Mouse (Mus musculus): ENCODE data around the gene Inafm2. TPM values are rescaled to one million over a fixed set of nuclear protein-coding genes. Genes with fewer than 3 reads are reported as not detected.

Inafm2 gene
- 25.1 TPM in 2 replicates for polyA plus RNA-seq (2016; fragmentation: Nextera tagmentation; extraction: Ambion mirVana)

DNA sequence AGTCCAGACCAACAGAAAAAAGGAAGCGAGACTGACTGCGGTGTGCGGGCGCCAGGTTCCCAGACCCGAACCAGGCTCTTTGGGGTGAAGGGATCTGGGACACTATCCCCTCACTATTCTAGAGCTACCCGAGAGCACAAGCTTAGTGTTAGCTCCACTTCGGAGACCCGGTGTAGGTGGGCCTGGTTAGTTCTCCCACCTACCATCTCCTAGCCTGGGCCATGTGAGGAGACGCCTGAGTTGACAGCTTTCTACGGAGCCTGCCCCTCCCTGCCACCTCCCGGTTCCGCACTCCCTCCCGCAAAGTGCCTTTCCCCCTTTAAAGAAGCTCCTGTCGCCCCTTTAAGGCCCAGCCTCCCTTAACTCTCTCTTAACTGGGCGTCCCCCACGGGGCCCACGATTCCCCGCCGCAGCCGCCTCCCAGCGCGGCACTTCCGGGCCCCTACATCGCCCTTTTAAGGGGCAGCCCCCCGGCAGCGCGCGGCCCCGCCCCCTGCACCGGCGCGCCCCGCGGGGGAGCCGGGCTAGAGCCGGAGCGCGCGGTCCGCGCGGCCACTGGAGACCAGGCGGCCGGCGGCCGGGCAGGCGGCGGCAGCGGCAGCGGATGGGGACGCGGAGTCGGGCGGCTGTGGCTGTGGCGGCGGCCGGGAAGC is at the start of gene Inafm2:
Gene Inafm2, plus strand, starts transcription at position 527 of the 653 bp plus-strand sequence.
- peak within 1 kb of the TSS; percentile 96 for H3K9ac ChIP-seq (replicated peaks)

GRCm38 (mm10) chr2:118696451-118697308 is 48.9 kb upstream of the Inafm2 start:
- Histone ChIP-seq H3K9me3 (no peaks in the 10 kb centered on the region), H3K9ac (replicated peaks) (no peak overlapping the region), H3K27ac (replicated peaks) (no peak overlapping the region), H3K27me3 (peaks cover 90% of the 10 kb centered on the region), H3K36me3 (no peaks in the 10 kb centered on the region), H3K4me3 (no peak overlapping the region), H3K4me1 (peaks cover 12% of the 10 kb centered on the region), H3K4me2 (replicated peaks) (no peak overlapping the region)
- ATAC-seq (ENCODE audit: low FRiP score, low read depth), result no peak
- 56% methylated on average over 21 of the region's 21 CpGs for WGBS

More for the DNA sequence above, at the start of gene Inafm2:
- H3K4me1 ChIP-seq, result peaks cover 48% of the 10 kb centered on the region
- no peaks in the 10 kb centered on the region for H3K9me3 ChIP-seq
- peak within 1 kb of the TSS; percentile 96 for H3K4me3 ChIP-seq
- no peaks in the 10 kb centered on the region for H3K36me3 ChIP-seq
- H3K4me2 ChIP-seq (replicated peaks), result peak within 1 kb of the TSS; percentile 96
- peak within 1 kb of the TSS; percentile 65 for H3K27ac ChIP-seq (replicated peaks)
- H3K27me3 ChIP-seq, result peaks cover 27% of the 10 kb centered on the region
- under 1% methylated on average over 42 of the region's 57 CpGs for WGBS
- peak; percentile 89 for ATAC-seq (ENCODE audit: low FRiP score, low read depth)

DNA sequence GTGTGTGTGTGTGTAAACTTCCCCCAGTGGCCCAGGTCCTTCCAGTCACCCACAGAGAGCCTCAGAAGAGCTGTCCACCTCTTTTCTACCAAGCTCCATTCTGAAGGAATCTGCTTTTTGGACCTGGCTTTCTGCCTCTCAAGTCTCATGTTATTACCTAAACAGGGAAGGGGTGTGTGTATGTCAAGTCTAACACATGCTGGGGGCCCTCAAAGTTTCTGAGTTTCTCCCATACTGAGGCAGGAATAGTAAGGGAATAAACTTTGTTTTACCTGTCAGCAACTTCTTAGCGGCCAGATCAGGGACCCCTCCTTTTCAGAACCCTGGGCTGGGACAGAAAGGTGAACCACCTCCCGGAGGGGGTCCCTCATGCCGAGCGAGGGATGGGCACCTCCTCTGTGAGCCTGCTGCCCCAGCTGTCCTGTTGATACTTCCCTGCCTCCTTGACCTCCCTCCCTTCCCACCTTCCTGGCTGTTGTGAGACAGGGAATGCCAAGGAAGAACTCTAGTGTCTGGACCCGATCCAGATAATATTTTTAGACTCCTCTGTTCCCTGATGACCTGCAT is 48.2 kb upstream of the Inafm2 start:
- no peaks in the 10 kb centered on the region for H3K9me3 ChIP-seq
- H3K27me3 ChIP-seq, result peaks cover 94% of the 10 kb centered on the region
- H3K4me2 ChIP-seq (replicated peaks), result no peak overlapping the region
- H3K9ac ChIP-seq (replicated peaks), result no peak overlapping the region
- H3K4me1 ChIP-seq, result peaks cover 17% of the 10 kb centered on the region
- H3K36me3 ChIP-seq, result no peaks in the 10 kb centered on the region
- 50% methylated on average over 5 of the region's 5 CpGs for WGBS
- ATAC-seq (ENCODE audit: low FRiP score, low read depth), result no peak
- no peak overlapping the region for H3K27ac ChIP-seq (replicated peaks)
- H3K4me3 ChIP-seq, result no peak overlapping the region

GRCm38 (mm10) chr2:118697955-118698354 is 47.6 kb upstream of the Inafm2 start:
- H3K27ac ChIP-seq (replicated peaks), result no peak overlapping the region
- H3K4me2 ChIP-seq (replicated peaks), result no peak overlapping the region
- no peaks in the 10 kb centered on the region for H3K9me3 ChIP-seq
- peaks cover 95% of the 10 kb centered on the region for H3K27me3 ChIP-seq
- WGBS, result 49% methylated on average over 7 of the region's 7 CpGs
- H3K4me3 ChIP-seq, result no peak overlapping the region
- H3K36me3 ChIP-seq, result no peaks in the 10 kb centered on the region
- no peak overlapping the region for H3K9ac ChIP-seq (replicated peaks)
- ATAC-seq (ENCODE audit: low FRiP score, low read depth), result no peak
- peaks cover 22% of the 10 kb centered on the region for H3K4me1 ChIP-seq

- Histone ChIP-seq H3K9ac (replicated peaks) (no peak overlapping the region), H3K27me3 (peaks cover 96% of the 10 kb centered on the region), H3K4me1 (peaks cover 38% of the 10 kb centered on the region), H3K4me3 (peak overlapping the region; percentile 27), H3K9me3 (no peaks in the 10 kb centered on the region), H3K4me2 (replicated peaks) (peak overlapping the region; percentile 46), H3K36me3 (no peaks in the 10 kb centered on the region), H3K27ac (replicated peaks) (no peak overlapping the region)
- ATAC-seq (ENCODE audit: low FRiP score, low read depth), result peak; percentile 25; the same call in 1 of the 2 replicates
- under 1% methylated on average over 32 of the region's 32 CpGs for WGBS
Measured at GRCm38 (mm10) chr2:118700179-118701062, 45.1 kb upstream of the Inafm2 start.

- H3K9me3 ChIP-seq, result no peaks in the 10 kb centered on the region
- H3K27ac ChIP-seq (replicated peaks), result no peak overlapping the region
- no peak overlapping the region for H3K9ac ChIP-seq (replicated peaks)
- no peak for ATAC-seq (ENCODE audit: low FRiP score, low read depth)
- no peaks in the 10 kb centered on the region for H3K36me3 ChIP-seq
- H3K27me3 ChIP-seq, result peaks cover 96% of the 10 kb centered on the region
- H3K4me3 ChIP-seq, result 0 out of 2 replicates have a peak overlapping the region, but pooled peaks have one; percentile 27
- peaks cover 40% of the 10 kb centered on the region for H3K4me1 ChIP-seq
- H3K4me2 ChIP-seq (replicated peaks), result peak overlapping the region; percentile 46; the same call in 1 of the 2 replicates
- 5% methylated on average over 5 of the region's 5 CpGs for WGBS
Measured at GRCm38 (mm10) chr2:118701161-118701560, 44.4 kb upstream of the Inafm2 start.

DNA sequence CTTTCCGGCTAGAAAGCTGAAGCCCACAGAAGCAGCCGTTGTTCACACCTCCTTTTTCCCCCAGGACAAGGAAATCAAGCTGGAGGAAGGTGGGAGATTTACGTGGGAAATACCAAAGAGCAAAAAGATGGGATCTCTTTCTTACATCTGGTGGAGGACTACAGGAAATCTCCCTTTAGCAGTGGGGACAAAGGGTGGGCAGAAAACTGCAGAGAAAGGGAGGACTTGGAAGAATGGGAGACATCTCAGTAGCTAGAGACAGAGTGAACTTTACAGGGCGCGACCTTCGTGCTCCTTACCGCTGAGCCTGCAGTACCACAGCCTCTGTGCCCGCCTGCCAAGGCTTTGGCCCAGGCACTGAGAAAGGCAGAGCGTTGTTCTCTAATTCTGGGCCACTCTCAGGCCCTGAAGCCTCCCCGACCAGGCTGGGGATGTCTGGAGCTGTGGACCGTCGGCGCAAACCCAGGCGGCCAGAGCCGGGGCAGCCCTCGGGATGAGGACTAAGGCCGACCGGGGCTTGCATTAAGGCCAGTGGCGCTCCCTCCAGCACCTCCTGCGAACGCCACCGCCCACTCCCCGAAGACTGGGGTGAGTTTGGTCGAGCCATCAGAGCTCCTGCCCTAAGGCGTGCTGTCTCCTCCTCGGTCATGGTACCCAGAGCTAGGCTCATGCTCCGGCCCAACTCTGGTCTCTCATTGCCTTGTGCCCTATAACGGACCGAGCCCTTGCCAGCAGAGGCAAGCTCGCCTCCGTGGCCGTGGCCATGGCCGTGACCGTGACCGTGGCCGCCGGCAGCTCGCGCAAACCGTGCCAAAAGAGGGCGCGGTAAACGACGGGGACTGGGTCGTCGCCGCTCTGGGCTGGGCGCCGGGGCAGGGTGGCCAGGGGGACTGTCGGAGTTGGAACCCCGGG is 43.3 kb upstream of the Inafm2 start:
- H3K4me1 ChIP-seq, result peaks cover 45% of the 10 kb centered on the region
- peak overlapping the region; percentile 47; the same call in 1 of the 2 replicates for H3K9ac ChIP-seq (replicated peaks)
- H3K4me3 ChIP-seq, result peak overlapping the region; percentile 45
- H3K9me3 ChIP-seq, result no peaks in the 10 kb centered on the region
- H3K27ac ChIP-seq (replicated peaks), result no peak overlapping the region
- ATAC-seq (ENCODE audit: low FRiP score, low read depth), result peak; percentile 14; the same call in 1 of the 2 replicates
- WGBS, result 2% methylated on average over 51 of the region's 51 CpGs
- H3K36me3 ChIP-seq, result no peaks in the 10 kb centered on the region
- peaks cover 96% of the 10 kb centered on the region for H3K27me3 ChIP-seq
- peak overlapping the region; percentile 73 for H3K4me2 ChIP-seq (replicated peaks)

DNA sequence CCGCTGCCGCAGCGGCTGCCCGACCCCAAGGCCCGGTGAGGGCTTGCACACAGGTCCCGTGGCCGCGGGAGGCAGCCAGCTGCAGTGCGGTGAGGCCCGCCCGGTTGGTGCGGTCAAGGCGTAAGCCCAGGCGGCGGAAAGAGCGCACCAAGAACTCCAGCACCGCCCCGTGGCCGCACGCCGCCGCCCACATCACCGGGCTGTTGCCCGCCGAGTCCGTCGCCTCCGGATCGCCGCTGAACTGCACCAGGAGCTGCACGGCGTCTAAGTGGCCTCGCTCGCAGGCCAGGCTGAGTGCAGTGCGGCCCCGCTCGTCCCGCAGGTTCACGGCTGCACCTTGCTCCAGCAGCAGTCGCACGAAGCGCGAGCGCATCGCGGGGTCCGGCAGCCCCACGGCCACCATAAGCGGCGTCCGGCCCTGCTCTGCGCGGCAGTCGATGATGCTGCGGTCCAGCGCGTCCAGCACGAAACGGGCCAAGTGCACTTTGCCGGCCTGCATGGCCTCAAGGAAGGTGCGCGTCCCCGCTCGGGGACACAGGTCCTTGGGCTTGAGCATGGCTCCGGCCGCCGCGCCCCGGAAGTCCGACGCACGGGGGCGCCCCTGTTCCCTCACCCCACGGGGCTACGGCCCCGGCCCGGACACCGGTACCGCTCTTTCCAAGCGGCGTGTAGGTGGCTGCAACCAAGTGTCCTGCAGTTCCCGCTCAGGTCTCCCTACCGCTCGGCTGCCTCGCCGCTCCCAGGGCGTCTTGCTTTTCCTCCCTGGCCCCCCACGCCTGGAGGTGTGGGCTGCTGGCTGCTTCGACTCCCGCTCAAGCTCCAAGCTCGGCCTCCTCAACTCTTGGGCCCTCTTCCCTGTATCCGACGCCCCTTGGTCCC is 42.4 kb upstream of the Inafm2 start:
- peak; percentile 36 for ATAC-seq (ENCODE audit: low FRiP score, low read depth)
- H3K9ac ChIP-seq (replicated peaks), result peak overlapping the region; percentile 47; the same call in 1 of the 2 replicates
- H3K9me3 ChIP-seq, result no peaks in the 10 kb centered on the region
- H3K27me3 ChIP-seq, result peaks cover 98% of the 10 kb centered on the region
- H3K36me3 ChIP-seq, result no peaks in the 10 kb centered on the region
- H3K4me2 ChIP-seq (replicated peaks), result peak overlapping the region; percentile 73
- no peak overlapping the region for H3K27ac ChIP-seq (replicated peaks)
- H3K4me3 ChIP-seq, result peak overlapping the region; percentile 45
- under 1% methylated on average over 87 of the region's 93 CpGs for WGBS
- peaks cover 45% of the 10 kb centered on the region for H3K4me1 ChIP-seq

- no peak within 1 kb of the TSS for H3K27ac ChIP-seq (replicated peaks)
- 1% methylated on average over 50 of the region's 50 CpGs for WGBS
Measured at GRCm38 (mm10) chr2:118703913-118704730, 41.4 kb upstream of the Inafm2 start, which contains the start of gene Ankrd63. TSS of gene Ankrd63 (minus strand) at chr2:118703963.

More at GRCm38 (mm10) chr2:118703913-118704730, 41.4 kb upstream of the Inafm2 start, which contains the start of gene Ankrd63:
- peak within 1 kb of the TSS; percentile 45 for H3K4me3 ChIP-seq
- no peaks in the 10 kb centered on the region for H3K36me3 ChIP-seq
- H3K9ac ChIP-seq (replicated peaks), result peak within 1 kb of the TSS; percentile 47; the same call in 1 of the 2 replicates
- H3K27me3 ChIP-seq, result peaks cover 100% of the 10 kb centered on the region
- peak within 1 kb of the TSS; percentile 73 for H3K4me2 ChIP-seq (replicated peaks)
- no peaks in the 10 kb centered on the region for H3K9me3 ChIP-seq
- ATAC-seq (ENCODE audit: low FRiP score, low read depth), result no peak
- peaks cover 45% of the 10 kb centered on the region for H3K4me1 ChIP-seq

Data from midbrain, embryonic 12.5 days (tissue).